Mouse (Mus musculus) liver, embryonic 16.5 days (tissue): ENCODE measurements around the gene Tarbp2. TPM values are rescaled to one million over a fixed set of nuclear protein-coding genes. Genes with fewer than 3 reads are reported as not detected.
A peak's percentile ranks its signal among the peaks of the same experiment; 100 is the strongest.

Source experiments
- ATAC-seq: fragments of 200-750 bp; cut with Nextera tagmentation; 2 replicates; pipeline ENCODE4 v1.8.0; 2017; ENCODE audit warnings: low read depth, mild to moderate bottlenecking, moderate number of reproducible peaks, moderate library complexity
- H3K27ac ChIP-seq: fragments of 300-500 bp; sonication (generic); 2 replicates; pipeline ENCODE4 v1.5.1; 2014; ENCODE audit warnings: mild to moderate bottlenecking, low read length
- H3K27me3 ChIP-seq: fragments of 300-500 bp; sonication (generic); 2 replicates; pipeline ENCODE4 v1.6.1; 2014; ENCODE audit warnings: low read depth, low read length, mixed read lengths; ENCODE audit not compliant: control insufficient read depth, insufficient read depth
- H3K36me3 ChIP-seq: fragments of 300-500 bp; sonication (generic); 2 replicates; pipeline ENCODE4 v1.6.1; 2014; ENCODE audit warnings: mild to moderate bottlenecking; ENCODE audit not compliant: control insufficient read depth, insufficient read depth
- H3K4me1 ChIP-seq: fragments of 300-500 bp; sonication (generic); 2 replicates; pipeline ENCODE4 v1.6.1; 2014; ENCODE audit warnings: low read depth, low read length, mixed read lengths; ENCODE audit not compliant: control insufficient read depth
- H3K4me2 ChIP-seq: fragments of 300-500 bp; sonication (generic); 2 replicates; pipeline ENCODE4 v1.6.1; 2014; ENCODE audit warnings: low read depth, low read length, mixed read lengths
- H3K4me3 ChIP-seq: fragments of 300-500 bp; sonication (generic); 2 replicates; pipeline ENCODE4 v1.5.1; 2014; ENCODE audit warnings: low read depth, mild to moderate bottlenecking, low read length
- H3K9ac ChIP-seq: fragments of 300-500 bp; sonication (generic); 2 replicates; pipeline ENCODE4 v1.6.1; 2014; ENCODE audit warnings: low read depth, low read length
- H3K9me3 ChIP-seq: fragments of 300-500 bp; sonication (generic); replicated peaks from 2 replicates; pipeline ENCODE4 v1.6.1; 2016; ENCODE audit warnings: low read length; ENCODE audit not compliant: control insufficient read depth
- WGBS: fragments of 180-500 bp; shearing (Covaris S2); extraction: QIAGEN DNeasy Blood & Tissue Kit; methylation state at CpG from one replicate; pipeline ENCODE4 v1.1.7; 2014; ENCODE audit not compliant: insufficient replicate concordance; 5-methylcytosine and 5-hydroxymethylcytosine counted together
- polyA plus RNA-seq: library from polyadenylated mRNA; unstranded; fragments of >200 nt; fragmentation: Nextera tagmentation; extraction: Ambion mirVana; gene quantifications from 2 replicates; pipeline ENCODE4 v1.2.1, GENCODE M21; 2015

Tarbp2 gene
- polyA plus RNA-seq, 1 experiment from 2014 or later, result 37.0 TPM

DNA sequence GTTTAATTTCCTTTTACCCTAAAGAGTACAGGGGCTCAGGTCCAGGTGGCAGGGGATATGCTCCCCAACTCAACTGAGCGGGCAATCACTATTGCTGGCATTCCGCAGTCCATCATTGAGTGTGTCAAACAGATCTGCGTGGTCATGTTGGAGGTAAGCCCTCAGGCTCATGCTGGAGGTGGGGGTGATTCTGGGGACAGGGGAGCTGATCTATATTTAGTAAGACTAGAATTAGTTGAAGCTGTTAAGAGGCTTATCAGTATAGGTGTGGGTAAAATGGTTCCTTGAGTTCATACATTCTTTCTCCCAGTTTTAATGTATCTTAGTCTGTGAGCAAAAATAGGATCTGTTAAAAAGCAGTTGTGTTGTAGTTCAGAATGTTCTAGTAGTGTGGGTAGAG lies 34.9 kb upstream of the Tarbp2 start:
- peaks cover 67% of the 10 kb centered on the region for H3K36me3 ChIP-seq
- ATAC-seq, result no peak

DNA sequence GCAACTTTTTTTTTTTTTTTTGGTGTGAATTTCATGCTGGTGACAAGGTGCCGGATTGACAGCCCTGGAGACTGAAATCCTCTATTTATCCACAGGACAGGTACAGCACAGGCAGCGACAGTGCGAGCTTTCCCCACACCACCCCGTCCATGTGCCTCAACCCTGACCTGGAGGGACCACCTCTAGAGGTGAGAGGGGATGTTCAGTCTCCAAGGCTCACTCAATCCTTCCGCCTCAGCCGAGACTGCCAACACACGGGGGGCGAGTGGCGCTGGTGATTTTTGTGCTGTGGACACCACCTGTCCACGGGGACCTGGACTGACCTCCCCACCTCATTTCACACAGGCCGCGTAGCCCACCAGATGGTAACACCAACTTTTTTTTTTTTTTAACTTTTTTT lies 32.1 kb upstream of the Tarbp2 start:
- Histone ChIP-seq H3K36me3 (peaks cover 74% of the 10 kb centered on the region), H3K27me3 (no peaks in the 10 kb centered on the region), H3K4me2 (no peak overlapping the region), H3K9me3 (no peaks in the 10 kb centered on the region), H3K4me3 (no peak overlapping the region), H3K27ac (no peak overlapping the region), H3K9ac (no peak overlapping the region), H3K4me1 (no peaks in the 10 kb centered on the region)
- ATAC-seq, result no peak
- 88% methylated on average over 12 of the region's 12 CpGs for WGBS

More for the DNA sequence above, 34.9 kb upstream of the Tarbp2 start:
- H3K27ac ChIP-seq, result no peak overlapping the region
- no peaks in the 10 kb centered on the region for H3K27me3 ChIP-seq
- H3K4me1 ChIP-seq, result no peaks in the 10 kb centered on the region
- H3K9ac ChIP-seq, result no peak overlapping the region
- no peak overlapping the region for H3K4me2 ChIP-seq
- WGBS, result 92% methylated on average over 3 of the region's 3 CpGs
- H3K4me3 ChIP-seq, result no peak overlapping the region
- H3K9me3 ChIP-seq, result no peaks in the 10 kb centered on the region

DNA sequence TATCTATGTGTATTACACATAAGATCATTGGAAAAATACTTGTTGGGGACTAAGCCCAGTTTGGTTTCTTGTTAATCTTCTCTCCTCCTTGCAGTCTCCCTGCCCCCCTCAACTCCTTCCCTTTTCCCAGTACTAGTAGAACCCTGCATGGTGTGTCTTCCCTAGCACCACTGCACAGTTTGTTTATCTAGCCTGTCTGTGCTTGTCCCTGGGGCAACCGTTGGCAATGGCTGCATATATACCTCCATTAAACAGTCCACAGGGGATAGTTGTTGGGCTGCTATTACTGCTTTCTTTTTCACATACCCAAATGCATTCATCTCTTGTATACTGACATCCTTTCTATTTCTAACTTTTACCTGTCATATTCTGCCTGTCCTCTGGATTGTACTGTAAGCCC lies 30.3 kb upstream of the Tarbp2 start:
- H3K4me3 ChIP-seq, result no peak overlapping the region
- no peak overlapping the region for H3K27ac ChIP-seq
- no peak overlapping the region for H3K9ac ChIP-seq
- H3K4me2 ChIP-seq, result no peak overlapping the region
- no peaks in the 10 kb centered on the region for H3K9me3 ChIP-seq
- WGBS, result 73% methylated on average over 1 of the region's 1 CpGs
- peaks cover 77% of the 10 kb centered on the region for H3K36me3 ChIP-seq
- no peak for ATAC-seq
- no peaks in the 10 kb centered on the region for H3K4me1 ChIP-seq
- H3K27me3 ChIP-seq, result no peaks in the 10 kb centered on the region

DNA sequence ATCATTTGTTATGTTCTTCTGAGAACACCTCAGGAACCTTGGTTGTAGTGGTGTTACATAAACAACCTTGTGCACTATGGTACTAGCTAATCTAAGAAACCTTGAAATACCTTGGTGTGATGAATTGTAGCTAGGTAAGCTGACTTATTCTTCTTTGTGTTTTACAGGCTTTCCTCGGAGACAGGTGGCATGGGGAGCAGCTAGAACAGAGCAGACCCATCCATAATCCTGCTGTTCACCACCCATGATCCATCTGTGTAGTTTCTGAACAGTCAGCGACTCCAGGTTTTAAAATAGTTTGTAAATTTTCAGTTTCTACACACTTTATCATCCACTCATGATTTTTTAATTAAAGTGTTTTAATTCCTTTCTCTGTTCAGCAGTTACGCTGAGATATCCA lies 19.7 kb upstream of the Tarbp2 start:
- Histone ChIP-seq H3K9ac (no peak overlapping the region), H3K27ac (no peak overlapping the region), H3K4me2 (no peak overlapping the region), H3K36me3 (peaks cover 70% of the 10 kb centered on the region), H3K4me3 (no peak overlapping the region), H3K4me1 (no peaks in the 10 kb centered on the region), H3K9me3 (no peaks in the 10 kb centered on the region), H3K27me3 (no peaks in the 10 kb centered on the region)
- ATAC-seq, result no peak
- WGBS, result 89% methylated on average over 3 of the region's 3 CpGs

DNA sequence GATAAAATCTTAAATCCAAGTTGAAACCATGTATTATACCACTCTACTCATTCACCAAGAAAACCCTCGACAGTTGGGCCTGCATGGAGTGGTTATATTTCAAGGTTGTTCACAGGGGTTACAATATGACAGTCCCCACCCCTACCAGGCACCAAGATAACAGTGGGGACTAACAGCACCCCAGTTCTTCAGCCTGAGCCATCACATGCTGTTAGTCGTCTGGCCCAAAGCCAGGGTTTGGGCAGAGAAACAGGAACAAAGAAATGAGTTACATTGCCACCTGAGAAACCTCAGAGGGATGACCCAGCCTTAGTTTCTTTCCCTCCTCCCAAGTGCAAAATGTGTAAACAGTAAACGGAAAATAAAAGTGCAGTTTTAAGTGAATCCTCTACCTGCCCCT lies 18.6 kb upstream of the Tarbp2 start:
- Histone ChIP-seq H3K36me3 (peaks cover 68% of the 10 kb centered on the region), H3K27ac (no peak overlapping the region)

DNA sequence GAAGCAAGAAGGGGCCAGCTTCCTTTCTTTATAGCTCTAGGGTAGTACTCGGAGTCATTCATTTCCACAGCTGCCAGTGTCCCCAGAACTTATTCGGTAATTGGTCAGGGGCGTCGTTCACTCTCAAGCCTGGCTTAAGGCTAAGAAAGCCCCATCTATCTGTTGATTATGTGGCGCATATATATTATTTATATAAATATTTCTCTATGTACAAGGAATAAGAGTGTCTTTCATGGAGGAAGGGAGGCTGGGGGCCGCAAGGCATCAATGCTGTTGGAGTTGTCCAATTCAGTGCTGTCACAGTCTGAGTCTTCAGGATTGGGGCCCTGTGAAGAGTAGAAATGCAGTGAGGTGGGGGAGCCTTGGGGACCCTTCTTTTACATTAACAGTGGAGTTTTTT lies 18.1 kb upstream of the Tarbp2 start:
- Histone ChIP-seq H3K27me3 (no peaks in the 10 kb centered on the region), H3K4me3 (no peak overlapping the region), H3K27ac (no peak overlapping the region), H3K36me3 (peaks cover 65% of the 10 kb centered on the region), H3K9ac (no peak overlapping the region), H3K9me3 (no peaks in the 10 kb centered on the region), H3K4me1 (no peaks in the 10 kb centered on the region), H3K4me2 (no peak overlapping the region)
- WGBS, result 89% methylated on average over 6 of the region's 6 CpGs
- ATAC-seq, result no peak

More for the DNA sequence above, 18.6 kb upstream of the Tarbp2 start:
- WGBS, result 67% methylated on average over 3 of the region's 3 CpGs
- ATAC-seq, result no peak
- Histone ChIP-seq H3K4me3 (no peak overlapping the region), H3K4me2 (no peak overlapping the region), H3K27me3 (no peaks in the 10 kb centered on the region), H3K9ac (no peak overlapping the region), H3K4me1 (no peaks in the 10 kb centered on the region), H3K9me3 (no peaks in the 10 kb centered on the region)

DNA sequence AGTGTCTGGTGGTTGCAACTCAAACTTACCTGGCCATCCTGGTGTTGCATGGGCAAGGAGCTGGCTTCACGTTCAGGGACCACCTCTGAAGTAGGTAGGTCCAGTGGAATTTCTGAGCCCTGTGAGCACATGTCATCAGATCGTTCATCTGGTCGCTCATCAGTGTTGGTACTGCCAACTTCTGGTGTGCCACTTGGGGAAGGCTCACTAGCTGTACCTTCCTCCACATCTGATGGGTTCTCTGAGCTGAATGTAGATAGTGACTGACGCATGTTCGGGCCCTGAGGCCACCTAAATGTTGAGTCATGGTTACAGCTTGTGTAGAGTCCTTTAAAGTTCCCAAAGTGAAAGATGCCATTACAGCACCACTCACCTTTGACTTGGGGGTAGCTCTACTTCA lies 17.5 kb upstream of the Tarbp2 start:
- Histone ChIP-seq H3K4me1 (peaks cover 2% of the 10 kb centered on the region; the same call in 1 of the 2 replicates), H3K9ac (no peak overlapping the region), H3K4me2 (no peak overlapping the region), H3K36me3 (peaks cover 58% of the 10 kb centered on the region), H3K4me3 (no peak overlapping the region), H3K27ac (no peak overlapping the region), H3K27me3 (no peaks in the 10 kb centered on the region), H3K9me3 (no peaks in the 10 kb centered on the region)
- WGBS, result 84% methylated on average over 5 of the region's 5 CpGs
- no peak for ATAC-seq

DNA sequence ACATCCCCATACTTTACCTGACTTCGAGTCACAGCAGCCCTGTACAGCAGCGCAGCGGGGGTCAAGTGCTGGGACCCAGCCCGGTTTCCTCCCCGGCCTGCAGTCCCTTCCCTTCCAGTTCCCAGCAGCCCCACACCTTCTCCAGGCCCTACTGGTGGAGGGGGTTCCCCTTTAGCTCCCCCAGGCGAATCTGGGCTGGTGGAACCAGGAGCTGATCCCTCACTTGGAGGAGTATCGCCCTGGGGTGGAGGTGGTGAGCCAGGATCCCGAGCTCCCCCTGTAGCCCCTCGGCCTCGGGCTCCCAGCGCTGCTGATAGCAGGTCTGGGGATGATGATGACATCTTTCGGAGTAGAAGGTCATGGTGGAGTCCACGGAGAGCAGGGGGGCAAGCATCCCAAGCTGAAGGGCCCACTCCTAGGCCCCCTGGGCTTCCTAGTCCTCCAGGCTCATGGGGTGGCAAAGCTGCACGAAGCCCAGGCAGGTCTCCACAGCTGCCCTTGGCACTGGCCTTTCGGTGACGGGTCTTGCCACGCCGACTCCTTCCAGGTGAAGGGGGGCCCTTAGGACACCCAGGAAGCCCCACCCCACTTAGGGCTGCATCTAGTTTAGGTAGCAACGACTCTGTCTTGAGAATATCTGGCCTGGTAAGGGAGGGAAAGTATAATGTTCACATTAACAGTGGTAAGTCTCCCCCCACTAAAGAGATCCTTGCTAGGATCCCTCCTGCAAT lies 16.7 kb upstream of the Tarbp2 start:
- no peak overlapping the region for H3K4me2 ChIP-seq
- H3K9me3 ChIP-seq, result no peaks in the 10 kb centered on the region
- H3K27ac ChIP-seq, result no peak overlapping the region
- H3K4me3 ChIP-seq, result no peak overlapping the region
- no peaks in the 10 kb centered on the region for H3K27me3 ChIP-seq
- peaks cover 2% of the 10 kb centered on the region; the same call in 1 of the 2 replicates for H3K4me1 ChIP-seq
- ATAC-seq, result no peak
- H3K9ac ChIP-seq, result no peak overlapping the region
- WGBS, result 86% methylated on average over 19 of the region's 19 CpGs
- peaks cover 55% of the 10 kb centered on the region for H3K36me3 ChIP-seq

DNA sequence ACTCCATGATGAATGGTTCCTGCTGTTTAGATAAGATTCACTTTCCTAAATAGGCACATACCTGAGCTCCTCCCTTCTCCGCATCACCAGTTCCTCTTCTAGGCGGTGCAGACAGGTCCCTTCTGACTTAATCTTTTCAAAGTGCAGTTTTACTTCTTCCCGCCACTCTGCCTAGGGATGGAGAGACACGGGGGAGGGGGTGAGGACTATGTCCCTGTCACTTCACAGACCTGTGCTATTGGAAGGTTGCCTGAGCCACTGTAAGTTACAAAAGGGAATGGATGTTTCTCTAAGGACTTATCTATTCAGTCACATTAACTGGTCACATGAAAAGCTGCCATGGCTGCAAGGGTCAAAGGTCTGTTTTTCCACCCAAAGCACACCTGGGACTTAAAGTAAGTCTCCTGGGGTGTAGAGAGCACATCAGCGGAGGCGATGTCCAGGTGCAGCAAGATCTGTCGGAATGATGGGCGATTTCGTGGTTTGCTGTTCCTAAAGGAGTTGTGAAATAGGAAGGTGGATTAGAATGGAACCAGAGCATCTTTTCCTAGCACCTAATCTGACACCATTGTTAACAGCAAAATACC lies 15.6 kb upstream of the Tarbp2 start:
- ATAC-seq, result peak; percentile 52
- WGBS, result 74% methylated on average over 9 of the region's 9 CpGs

More for the DNA sequence above, 15.6 kb upstream of the Tarbp2 start:
- H3K27me3 ChIP-seq, result no peaks in the 10 kb centered on the region
- no peaks in the 10 kb centered on the region for H3K9me3 ChIP-seq
- no peak overlapping the region for H3K9ac ChIP-seq
- no peak overlapping the region for H3K4me3 ChIP-seq
- peaks cover 52% of the 10 kb centered on the region for H3K36me3 ChIP-seq
- H3K27ac ChIP-seq, result no peak overlapping the region
- no peak overlapping the region for H3K4me2 ChIP-seq
- H3K4me1 ChIP-seq, result peaks cover 2% of the 10 kb centered on the region; the same call in 1 of the 2 replicates
